Mouse (Mus musculus) megakaryocyte, embryonic 14.5 days (primary cell): ENCODE measurements at regions not wholly inside any gene's neighbourhood (a gene's known extent, or its start where the extent isn't known, plus 50 kb on each side); places are given as distances from the start of the nearest gene placed in this dataset.

Source experiments
- FLI1 ChIP-seq: IDR thresholded peaks from 2 replicates; pipeline ENCODE4 v1.6.1; 2012; ENCODE audit warnings: low read length, inconsistent platforms, mixed read lengths
- GATA1 ChIP-seq: IDR thresholded peaks from 3 replicates; pipeline ENCODE4 v1.6.1; 2012; ENCODE audit warnings: mixed read lengths, low read length, inconsistent platforms, borderline replicate concordance

GRCm38 (mm10) chr1:157037246-157037991 is 71.1 kb downstream of the Tex35 start:
- no peak for TF ChIP-seq GATA1
- TF ChIP-seq FLI1 = no peak
